Mouse (Mus musculus): ENCODE results near the gene Max. TPM values are rescaled to one million over a fixed set of nuclear protein-coding genes. Genes with fewer than 3 reads are reported as not detected.

Gene Max
- polyA plus RNA-seq, 1 experiment, result 79.5 TPM

DNA sequence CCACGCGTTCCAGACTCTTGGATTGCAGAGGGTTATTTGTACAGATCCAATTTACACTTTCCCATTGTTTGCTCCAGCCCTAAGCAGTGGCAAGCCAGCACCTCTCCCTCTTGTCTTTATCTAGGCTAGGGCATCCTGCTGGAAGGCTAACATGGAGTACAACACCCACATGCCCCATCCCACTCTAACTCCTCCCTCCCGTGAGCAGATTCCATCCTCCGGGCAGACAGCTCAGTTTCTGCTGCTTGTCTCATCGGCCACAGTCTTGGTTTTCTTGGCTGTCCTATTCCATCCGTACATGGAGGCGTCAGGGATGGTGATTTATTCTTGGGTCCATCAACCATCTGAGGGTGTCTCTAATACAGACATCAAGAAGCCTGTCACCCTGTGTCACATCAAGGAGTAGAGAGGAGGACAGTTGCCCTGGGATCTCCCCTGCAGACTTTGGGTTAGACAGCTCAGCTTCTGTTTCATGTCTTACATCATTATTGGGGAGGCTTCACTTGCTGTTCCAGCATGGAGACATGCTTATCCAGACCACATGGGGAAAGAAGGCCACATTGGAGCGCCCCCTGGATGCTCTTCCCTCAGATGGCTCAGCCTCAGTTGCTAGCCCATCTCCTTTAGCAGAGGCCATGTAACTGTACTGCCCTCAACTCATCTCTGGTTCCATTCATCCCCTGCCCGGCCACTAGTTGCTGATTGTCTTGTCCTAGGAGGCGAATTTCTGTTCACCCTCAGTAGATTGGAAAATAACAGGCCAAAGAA is 67.0 kb downstream of the Max start:
- 83% methylated on average over 10 of the region's 10 CpGs for WGBS
- no peak for DNase-seq (ENCODE audit: low read depth, low spot score)

DNA sequence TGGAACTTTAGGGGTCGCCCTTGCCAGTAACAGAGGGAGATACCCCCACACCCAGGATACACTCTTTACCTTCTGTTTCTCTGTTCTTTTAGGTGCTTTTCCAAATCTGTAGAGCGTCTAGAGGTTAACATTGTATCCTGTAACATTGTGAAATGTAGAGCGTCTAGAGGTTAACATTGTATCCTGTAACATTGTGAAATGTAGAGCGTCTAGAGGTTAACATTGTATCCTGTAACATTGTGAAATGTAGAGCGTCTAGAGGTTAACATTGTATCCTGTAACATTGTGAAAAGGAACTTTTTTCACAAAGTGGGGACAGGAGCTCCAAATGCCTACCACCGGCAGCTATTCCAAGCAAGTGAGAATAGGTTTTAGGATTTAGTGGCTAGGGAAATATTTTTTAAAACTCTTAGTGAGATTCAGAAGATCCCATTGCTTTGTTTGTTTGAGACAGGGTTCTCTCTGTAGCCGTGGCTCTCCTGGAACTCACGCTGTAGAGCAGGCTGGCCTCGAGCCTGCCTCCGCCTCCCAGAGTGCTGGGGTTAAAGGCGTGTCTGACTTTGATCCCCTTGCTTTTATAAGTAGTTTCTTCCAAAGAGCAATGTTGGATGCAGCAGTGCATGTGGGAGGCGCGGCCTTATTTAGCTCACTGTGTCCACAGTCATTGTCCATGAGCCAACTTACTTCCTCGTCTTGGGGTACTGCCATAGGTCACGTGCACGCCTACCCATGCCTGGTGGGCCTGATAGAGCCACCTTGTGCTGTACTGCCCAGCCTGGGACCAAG is 68.9 kb downstream of the Max start:
- 51% methylated on average over 16 of the region's 16 CpGs for WGBS
- DNase-seq (ENCODE audit: low read depth, low spot score), result no peak

DNA sequence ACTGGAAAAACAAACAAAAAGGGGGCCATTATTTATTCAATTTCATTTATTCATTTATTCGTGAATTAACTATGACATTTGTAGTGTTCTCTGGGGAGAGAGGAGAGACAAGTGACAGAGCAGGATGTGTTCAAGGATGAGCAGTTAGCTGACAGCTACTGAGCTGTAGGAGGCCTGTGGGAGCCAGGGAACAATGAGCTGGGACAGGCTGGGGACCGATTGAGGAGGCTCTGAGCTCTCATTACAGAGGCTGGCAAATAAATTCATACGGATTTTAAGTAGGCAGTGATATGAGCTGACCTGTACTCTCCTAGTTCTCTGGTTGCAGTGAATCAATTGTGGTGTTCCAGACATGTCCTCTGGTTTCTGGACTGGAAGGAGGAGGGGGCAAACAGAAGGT is 70.8 kb downstream of the Max start:
- WGBS, result 89% methylated on average over 3 of the region's 3 CpGs
- DNase-seq (ENCODE audit: low read depth, low spot score), result no peak

DNA sequence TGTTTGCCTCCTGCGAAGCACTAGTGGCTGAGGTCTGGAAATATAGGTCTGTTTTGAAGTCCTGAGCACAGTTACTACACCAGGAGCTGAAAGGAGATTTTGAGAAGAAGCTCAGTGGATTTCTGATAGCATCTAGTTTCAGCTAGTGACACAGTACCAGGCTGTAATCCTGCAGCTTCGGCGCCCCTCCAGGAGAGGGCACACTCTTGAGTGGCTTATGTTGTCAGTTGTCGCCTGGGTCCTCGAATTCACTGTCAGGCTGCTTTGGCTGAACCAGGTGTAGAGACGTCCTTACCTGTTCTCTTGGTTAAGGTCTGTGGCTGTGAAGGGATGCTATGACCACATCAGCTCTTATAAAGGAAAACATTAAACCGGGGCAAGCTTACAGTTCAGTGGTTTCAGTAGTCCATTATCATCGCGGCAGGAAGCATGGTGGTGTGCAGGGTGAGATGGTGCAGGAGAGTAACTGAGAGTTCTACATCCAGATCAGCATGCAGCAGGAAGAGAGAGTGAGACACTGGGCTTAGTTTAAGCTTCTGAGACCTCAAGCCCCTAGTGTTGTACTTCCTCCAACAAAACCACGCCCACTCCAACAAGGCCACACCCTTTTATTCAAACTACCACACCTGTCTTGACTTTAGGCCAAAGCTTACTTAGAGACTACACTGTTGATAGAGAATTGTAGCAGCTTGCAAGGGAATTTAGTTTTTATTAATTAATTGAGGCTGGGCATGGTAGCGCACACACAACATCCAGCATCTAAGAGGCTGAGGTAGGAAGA is 72.4 kb downstream of the Max start:
- WGBS, result 78% methylated on average over 11 of the region's 11 CpGs
- peak; percentile 46 for DNase-seq (ENCODE audit: low read depth, low spot score)

DNA sequence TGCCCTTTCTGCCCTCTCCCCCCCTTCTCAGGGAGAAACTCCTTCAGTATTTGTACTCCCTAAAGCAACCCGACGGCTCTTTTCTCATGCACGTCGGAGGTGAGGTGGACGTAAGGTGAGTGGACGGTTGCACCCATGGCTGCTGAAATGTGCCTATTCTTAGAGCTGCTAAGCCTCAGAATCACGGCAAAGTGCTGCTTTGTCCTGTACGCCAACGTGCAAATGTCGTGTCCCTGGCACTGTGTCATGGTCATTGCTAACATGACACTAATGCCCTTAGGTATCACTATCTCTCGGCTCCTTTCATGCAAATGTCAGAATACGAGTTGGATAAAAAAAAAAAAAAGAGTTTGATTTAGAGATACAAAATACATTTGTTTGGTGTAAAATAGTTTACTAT is 74.1 kb downstream of the Max start:
- no peak for DNase-seq (ENCODE audit: low read depth, low spot score)
- WGBS, result 95% methylated on average over 12 of the region's 12 CpGs

Other genes starting within 250 kb of the Max start
- 57.0 and 81.3 TPM in 2 replicates for gene Churc1, start 196.7 kb downstream of the Max start, polyA plus RNA-seq (2012; rRNA removed)
- 31.8 and 34.9 TPM in 2 replicates for gene Fntb, start 196.6 kb downstream of the Max start, polyA plus RNA-seq (2012; rRNA removed)
- gene Gpx2, start 166.6 kb downstream of the Max start, polyA plus RNA-seq (2012; rRNA removed), result 2,257 and 3,512 TPM in 2 replicates
- 20.5 and 21.9 TPM in 2 replicates for gene Rab15, start 139.3 kb downstream of the Max start, polyA plus RNA-seq (2012; rRNA removed)

Measured in large intestine, adult 2 months (tissue).